Mouse (Mus musculus) lung, embryonic 14.5 days (tissue): ENCODE data around the gene Wdr63. TPM values are rescaled to one million over a fixed set of nuclear protein-coding genes. Genes with fewer than 3 reads are reported as not detected.

Experiments used
- ATAC-seq: fragments of 200-750 bp; cut with Nextera tagmentation; 2 replicates; pipeline ENCODE4 v1.8.0; 2017; ENCODE audit warnings: mild to moderate bottlenecking, moderate TSS enrichment, moderate library complexity; ENCODE audit not compliant: insufficient read depth
- DNase-seq: peaks from one replicate; pipeline ENCODE4 v3.0.0-alpha.2; 2015
- H3K27ac ChIP-seq: fragments of 300-500 bp; sonication (generic); 2 replicates; pipeline ENCODE4 v1.5.1; 2014; ENCODE audit warnings: low read depth, mild to moderate bottlenecking, moderate library complexity
- H3K27me3 ChIP-seq: fragments of 300-500 bp; sonication (generic); 2 replicates; pipeline ENCODE4 v1.6.1; 2014; ENCODE audit warnings: low read length, control low read depth; ENCODE audit not compliant: insufficient read depth
- H3K36me3 ChIP-seq: fragments of 300-500 bp; sonication (generic); 2 replicates; pipeline ENCODE4 v1.6.1; 2014; ENCODE audit warnings: control low read depth; ENCODE audit not compliant: insufficient read depth
- H3K4me1 ChIP-seq: fragments of 300-500 bp; sonication (generic); 2 replicates; pipeline ENCODE4 v1.6.1; 2014; ENCODE audit warnings: antibody characterized with exemption, control low read depth; ENCODE audit not compliant: insufficient read depth
- H3K4me2 ChIP-seq: fragments of 300-500 bp; sonication (generic); 2 replicates; pipeline ENCODE4 v1.6.1; 2014; ENCODE audit warnings: mild to moderate bottlenecking
- H3K4me3 ChIP-seq: fragments of 300-500 bp; sonication (generic); 2 replicates; pipeline ENCODE4 v1.5.1; 2014; ENCODE audit warnings: low read depth, low read length
- H3K9ac ChIP-seq: fragments of 300-500 bp; sonication (generic); 2 replicates; pipeline ENCODE4 v1.6.1; 2014
- H3K9me3 ChIP-seq: fragments of 300-500 bp; sonication (generic); 2 replicates; pipeline ENCODE4 v1.6.1; 2016; ENCODE audit warnings: low read depth, low read length, control low read depth
- CTCF ChIP-seq: IDR thresholded peaks from 2 replicates; pipeline ENCODE4 v1.5.1; 2016; ENCODE audit warnings: antibody characterized with exemption, low read depth
- WGBS: fragments of 180-500 bp; shearing (Covaris S2); extraction: QIAGEN DNeasy Blood & Tissue Kit; methylation state at CpG from one replicate; pipeline ENCODE4 v1.1.7; 2014; 5-methylcytosine and 5-hydroxymethylcytosine counted together
- polyA plus RNA-seq: library from polyadenylated mRNA; unstranded; fragments of >200 nt; fragmentation: Nextera tagmentation; extraction: Ambion mirVana; gene quantifications from 2 replicates; pipeline ENCODE4 v1.2.1, GENCODE M21; 2014

Gene Wdr63
- polyA plus RNA-seq, 1 experiment from 2014 or later = not detected

- Histone ChIP-seq H3K27ac (no peak overlapping the region), H3K4me2 (no peak overlapping the region), H3K9me3 (no peaks in the 10 kb centered on the region), H3K4me3 (no peak overlapping the region), H3K9ac (no peak overlapping the region), H3K4me1 (no peaks in the 10 kb centered on the region), H3K36me3 (no peaks in the 10 kb centered on the region), H3K27me3 (no peaks in the 10 kb centered on the region)
- TF ChIP-seq CTCF = no peak
- ATAC-seq = no peak
- no peak for DNase-seq
- 89% methylated on average over 8 of the region's 8 CpGs for WGBS
Measured at GRCm38 (mm10) chr3:146151755-146152154, 43.8 kb upstream of the Wdr63 start.

- no peak overlapping the region for H3K9ac ChIP-seq
- no peaks in the 10 kb centered on the region for H3K4me1 ChIP-seq
- ATAC-seq (no peak), DNase-seq (no peak)
- WGBS = 91% methylated on average over 10 of the region's 10 CpGs
- no peak overlapping the region for H3K27ac ChIP-seq
- H3K4me3 ChIP-seq = no peak overlapping the region
- no peak for TF ChIP-seq CTCF
- no peak overlapping the region for H3K4me2 ChIP-seq
- no peaks in the 10 kb centered on the region for H3K27me3 ChIP-seq
- no peaks in the 10 kb centered on the region for H3K9me3 ChIP-seq
- no peaks in the 10 kb centered on the region for H3K36me3 ChIP-seq
Measured at GRCm38 (mm10) chr3:146151328-146151727, 43.4 kb upstream of the Wdr63 start.

- H3K36me3 ChIP-seq = no peaks in the 10 kb centered on the region
- H3K4me2 ChIP-seq = peak overlapping the region; percentile 92
- peak overlapping the region; percentile 45; the same call in 1 of the 2 replicates for H3K9ac ChIP-seq
- WGBS = 15% methylated on average over 11 of the region's 11 CpGs
- ATAC-seq = 0 out of 2 replicates have a peak, but pooled peaks have one; percentile 12
- no peaks in the 10 kb centered on the region for H3K9me3 ChIP-seq
- H3K4me1 ChIP-seq = no peaks in the 10 kb centered on the region
- H3K4me3 ChIP-seq = peak overlapping the region; percentile 41
- DNase-seq = peak; percentile 19
- no peaks in the 10 kb centered on the region for H3K27me3 ChIP-seq
- TF ChIP-seq CTCF = no peak
- no peak overlapping the region for H3K27ac ChIP-seq
Measured at GRCm38 (mm10) chr3:146150560-146150959, 42.6 kb upstream of the Wdr63 start.

- TF ChIP-seq CTCF = no peak
- H3K4me1 ChIP-seq = no peaks in the 10 kb centered on the region
- peak; percentile 64 for DNase-seq
Measured at GRCm38 (mm10) chr3:146150058-146150400, 42.1 kb upstream of the Wdr63 start.

GRCm38 (mm10) chr3:146149156-146150057, 41.5 kb upstream of the Wdr63 start, which contains the start of gene Mcoln2:
TSS of gene Mcoln2 (plus strand) at chr3:146149833.
- H3K4me3 ChIP-seq = peak within 1 kb of the TSS; percentile 41
- no peak for DNase-seq
- no peaks in the 10 kb centered on the region for H3K27me3 ChIP-seq

More at GRCm38 (mm10) chr3:146150058-146150400, 42.1 kb upstream of the Wdr63 start:
- H3K4me2 ChIP-seq = peak overlapping the region; percentile 92
- peak; percentile 68; the same call in 1 of the 2 replicates for ATAC-seq
- no peaks in the 10 kb centered on the region for H3K36me3 ChIP-seq
- H3K9me3 ChIP-seq = no peaks in the 10 kb centered on the region
- no peak overlapping the region for H3K27ac ChIP-seq
- no peaks in the 10 kb centered on the region for H3K27me3 ChIP-seq
- peak overlapping the region; percentile 41 for H3K4me3 ChIP-seq
- peak overlapping the region; percentile 45 for H3K9ac ChIP-seq
- WGBS = under 1% methylated on average over 26 of the region's 26 CpGs

GRCm38 (mm10) chr3:146146131-146146530, 38.2 kb upstream of the Wdr63 start:
- no peaks in the 10 kb centered on the region for H3K27me3 ChIP-seq
- H3K36me3 ChIP-seq = no peaks in the 10 kb centered on the region
- no peaks in the 10 kb centered on the region for H3K4me1 ChIP-seq
- H3K9me3 ChIP-seq = no peaks in the 10 kb centered on the region
- H3K27ac ChIP-seq = no peak overlapping the region
- DNase-seq (no peak), ATAC-seq (no peak)
- no peak overlapping the region for H3K4me3 ChIP-seq
- H3K4me2 ChIP-seq = no peak overlapping the region
- no peak overlapping the region for H3K9ac ChIP-seq
- WGBS = 45% methylated on average over 5 of the region's 5 CpGs
- TF ChIP-seq CTCF = no peak

More at GRCm38 (mm10) chr3:146149156-146150057, 41.5 kb upstream of the Wdr63 start, which contains the start of gene Mcoln2:
- H3K4me2 ChIP-seq = peak within 1 kb of the TSS; percentile 92
- peak; percentile 65; the same call in 1 of the 2 replicates for ATAC-seq
- peak within 1 kb of the TSS; percentile 45 for H3K9ac ChIP-seq
- 11% methylated on average over 34 of the region's 34 CpGs for WGBS
- no peak within 1 kb of the TSS for H3K27ac ChIP-seq
- H3K4me1 ChIP-seq = no peaks in the 10 kb centered on the region
- H3K9me3 ChIP-seq = no peaks in the 10 kb centered on the region
- no peaks in the 10 kb centered on the region for H3K36me3 ChIP-seq
- no peak for TF ChIP-seq CTCF

GRCm38 (mm10) chr3:146145501-146145900, 37.6 kb upstream of the Wdr63 start:
- 57% methylated on average over 5 of the region's 5 CpGs for WGBS
- Histone ChIP-seq H3K36me3 (no peaks in the 10 kb centered on the region), H3K4me2 (no peak overlapping the region), H3K4me3 (no peak overlapping the region), H3K9me3 (no peaks in the 10 kb centered on the region), H3K9ac (no peak overlapping the region), H3K27me3 (no peaks in the 10 kb centered on the region), H3K4me1 (no peaks in the 10 kb centered on the region), H3K27ac (no peak overlapping the region)
- 0 out of 2 replicates have a peak, but pooled peaks have one; percentile 15 for TF ChIP-seq CTCF
- ATAC-seq = no peak
- no peak for DNase-seq
